Mouse (Mus musculus) neural tube, embryonic 10.5 days (tissue): ENCODE measurements around the gene Plekhb2.

Source experiments
- DNase-seq: peaks from one replicate; pipeline ENCODE4 v3.0.0-alpha.2; 2017; ENCODE audit warnings: low spot score; ENCODE audit errors: extremely low spot score

Gene Plekhb2

GRCm38 (mm10) chr1:34849745-34850342, at the start of gene Plekhb2:
Plekhb2 (plus strand) TSS chr1:34849976.
- DNase-seq: peak; percentile 83

- peak; percentile 68 for DNase-seq
These were observed 48.0 kb upstream of the Plekhb2 start for GRCm38 (mm10) chr1:34801616-34802289.

- no peak for DNase-seq
These were observed 47.5 kb upstream of the Plekhb2 start for GRCm38 (mm10) chr1:34802290-34802642.

- DNase-seq: no peak
These were observed 44.9 kb upstream of the Plekhb2 start for GRCm38 (mm10) chr1:34804863-34805262.

- DNase-seq: no peak
These were observed 43.8 kb upstream of the Plekhb2 start for GRCm38 (mm10) chr1:34805931-34806520.

- no peak for DNase-seq
These were observed 41.3 kb upstream of the Plekhb2 start for GRCm38 (mm10) chr1:34808445-34808844.

- no peak for DNase-seq
These were observed 39.5 kb upstream of the Plekhb2 start for GRCm38 (mm10) chr1:34810293-34810692.

GRCm38 (mm10) chr1:34811035-34811434, 38.7 kb upstream of the Plekhb2 start:
- DNase-seq: no peak

GRCm38 (mm10) chr1:34811581-34811980, 38.2 kb upstream of the Plekhb2 start:
- peak; percentile 36 for DNase-seq

- no peak for DNase-seq
These were observed 37.1 kb upstream of the Plekhb2 start for GRCm38 (mm10) chr1:34812407-34813247.

- no peak for DNase-seq
These were observed 33.9 kb upstream of the Plekhb2 start for GRCm38 (mm10) chr1:34815843-34816242.

- no peak for DNase-seq
These were observed 30.4 kb upstream of the Plekhb2 start for GRCm38 (mm10) chr1:34819225-34819910.

- DNase-seq: no peak
These were observed 28.4 kb upstream of the Plekhb2 start for GRCm38 (mm10) chr1:34821411-34821810.

GRCm38 (mm10) chr1:34822003-34822402, 27.8 kb upstream of the Plekhb2 start:
- DNase-seq: no peak

- no peak for DNase-seq
These were observed 27.0 kb upstream of the Plekhb2 start for GRCm38 (mm10) chr1:34822746-34823145.

- DNase-seq: no peak
These were observed 26.4 kb upstream of the Plekhb2 start for GRCm38 (mm10) chr1:34823353-34823752.

- DNase-seq: no peak
These were observed 25.6 kb upstream of the Plekhb2 start for GRCm38 (mm10) chr1:34824208-34824607.

GRCm38 (mm10) chr1:34825909-34826308, 23.9 kb upstream of the Plekhb2 start:
- DNase-seq: no peak

GRCm38 (mm10) chr1:34827900-34828299, 21.9 kb upstream of the Plekhb2 start:
- DNase-seq: no peak

- no peak for DNase-seq
These were observed 21.1 kb upstream of the Plekhb2 start for GRCm38 (mm10) chr1:34828528-34829294.

- no peak for DNase-seq
These were observed 18.8 kb upstream of the Plekhb2 start for GRCm38 (mm10) chr1:34830934-34831333.
